Mouse (Mus musculus): ENCODE results near the gene Gm19345. TPM values are rescaled to one million over a fixed set of nuclear protein-coding genes. Genes with fewer than 3 reads are reported as not detected.

Gm19345 gene
- total RNA-seq, 4 experiments from 2014 or later = 1.4 to 2.5 (median 2.0) TPM

DNA sequence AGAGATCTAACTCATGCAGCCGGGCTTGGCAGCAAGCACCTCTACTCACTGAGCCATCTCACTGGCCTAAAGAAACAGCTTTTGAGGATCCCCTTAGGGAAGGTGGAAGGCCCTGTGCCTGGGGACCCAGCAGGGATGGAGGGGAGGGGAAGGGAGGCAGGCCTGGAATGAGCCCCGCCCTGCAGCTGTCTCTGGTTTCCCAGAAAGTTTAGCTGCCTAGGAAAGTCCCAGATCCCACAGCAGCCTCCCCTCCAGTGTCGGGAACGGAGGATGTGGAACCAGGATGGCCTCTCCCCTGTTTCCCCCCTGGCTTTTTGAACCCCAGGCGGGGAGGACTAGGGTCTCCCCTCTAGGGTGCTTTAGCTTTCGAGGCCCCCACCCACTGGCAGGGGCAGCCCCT lies 25.0 kb upstream of the Gm19345 start:
- no peak for DNase-seq (ENCODE audit: low spot score in 2 of 2)

DNA sequence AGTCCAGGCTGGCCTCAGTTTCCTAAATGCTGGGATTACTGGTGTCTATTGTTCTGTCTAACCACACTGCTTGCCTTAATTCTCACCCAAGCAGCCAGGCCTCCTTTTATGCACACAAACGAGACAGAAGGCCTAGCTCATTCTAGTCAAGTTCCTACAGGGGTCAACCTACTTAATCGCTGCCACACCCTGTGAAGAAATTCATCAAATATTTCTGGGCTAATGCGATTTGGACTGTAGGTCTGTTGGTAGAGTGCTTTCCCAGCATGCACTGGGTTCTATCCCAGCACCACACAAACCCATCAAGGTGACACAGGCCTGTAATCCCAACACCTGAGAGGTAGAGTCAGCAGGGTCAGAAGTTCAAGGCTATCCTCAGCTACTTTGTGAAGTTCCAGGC lies 22.1 kb upstream of the Gm19345 start:
- no peak for DNase-seq (ENCODE audit: low spot score in 2 of 2)

DNA sequence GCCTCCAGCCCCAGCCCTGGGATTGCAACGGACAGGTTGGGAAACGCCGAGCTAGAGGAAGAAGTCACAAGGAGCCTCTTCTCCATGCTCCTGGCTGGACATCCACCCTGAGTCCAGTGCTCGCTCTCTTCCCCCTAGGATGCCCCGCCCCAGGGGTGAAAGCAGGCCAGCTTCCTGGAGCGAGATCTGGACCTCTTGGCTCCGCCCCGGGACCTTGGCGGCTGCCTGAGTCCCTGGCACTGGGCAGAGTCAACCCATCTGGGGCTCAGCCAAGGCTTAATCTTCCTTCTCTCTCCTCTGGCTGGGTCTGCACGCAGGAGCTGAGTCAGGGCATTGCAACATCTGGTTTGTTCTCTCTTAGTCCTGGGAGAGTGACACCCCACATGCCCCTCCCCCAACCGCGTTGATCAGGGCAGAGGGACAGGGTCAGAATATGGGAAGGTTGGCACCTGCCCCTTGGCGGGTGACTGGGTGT lies 21.1 kb upstream of the Gm19345 start:
- DNase-seq (ENCODE audit: low spot score in 2 of 2) = no peak

DNA sequence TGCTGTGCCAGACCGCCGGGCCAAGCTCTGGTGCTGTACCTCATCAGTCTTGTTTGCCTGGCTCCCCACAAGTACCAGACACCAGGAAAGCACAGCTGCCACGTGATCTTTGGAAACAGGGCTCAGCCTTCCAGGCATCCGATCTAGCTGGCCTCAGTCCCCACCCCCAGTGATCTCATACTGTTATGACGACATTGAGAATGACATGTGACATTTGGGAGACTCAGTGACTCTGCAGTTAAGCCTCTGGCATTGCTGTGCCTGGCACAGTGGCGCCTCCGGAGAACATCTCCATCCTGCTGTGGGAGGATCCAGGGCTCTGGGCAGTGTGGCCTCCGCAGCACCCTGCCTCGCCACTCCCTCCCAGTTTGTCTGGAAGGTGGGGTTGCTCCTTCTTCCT lies 20.0 kb upstream of the Gm19345 start:
- no peak for DNase-seq (ENCODE audit: low spot score in 2 of 2)

DNA sequence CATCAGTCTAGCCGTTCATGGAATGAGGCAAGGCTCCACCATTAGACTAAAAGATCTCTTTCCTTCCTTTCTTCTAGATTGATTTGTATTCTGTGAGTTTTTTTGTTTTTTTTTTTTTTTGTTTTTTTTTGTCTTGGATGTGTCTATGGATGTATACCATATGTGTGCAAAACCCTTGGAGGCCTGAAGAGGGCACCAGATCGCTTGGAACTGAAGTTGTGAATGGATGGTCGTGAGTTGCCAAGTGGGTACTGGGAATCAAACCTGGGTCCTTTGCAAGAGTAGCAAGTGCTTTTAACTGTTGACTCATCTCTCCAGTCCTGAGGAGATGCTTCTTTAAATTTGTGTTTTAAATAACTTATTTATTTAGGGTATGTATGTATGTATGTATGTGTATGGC lies 17.7 kb upstream of the Gm19345 start:
- no peak for DNase-seq (ENCODE audit: low spot score in 2 of 2)

DNA sequence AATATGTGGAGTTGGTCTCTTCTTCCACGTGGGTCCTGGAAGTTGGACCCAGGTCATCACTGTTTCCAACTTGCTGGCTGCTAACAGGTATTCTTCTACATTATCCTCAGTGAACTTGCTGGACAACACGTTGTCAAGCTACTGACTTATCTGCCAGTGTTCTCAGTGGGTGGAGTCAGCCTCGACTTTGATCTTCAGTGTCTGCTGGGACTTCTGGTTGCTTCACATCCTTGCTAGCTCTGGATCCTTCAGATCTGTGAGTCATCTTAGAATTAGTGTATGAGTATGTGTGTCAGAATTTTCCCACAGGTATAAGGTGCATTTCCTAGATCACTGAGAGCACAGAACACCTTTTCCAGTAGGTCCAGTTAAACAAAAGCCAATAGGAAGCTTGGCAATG lies 15.0 kb upstream of the Gm19345 start:
- DNase-seq (ENCODE audit: low spot score in 2 of 2) = no peak

DNA sequence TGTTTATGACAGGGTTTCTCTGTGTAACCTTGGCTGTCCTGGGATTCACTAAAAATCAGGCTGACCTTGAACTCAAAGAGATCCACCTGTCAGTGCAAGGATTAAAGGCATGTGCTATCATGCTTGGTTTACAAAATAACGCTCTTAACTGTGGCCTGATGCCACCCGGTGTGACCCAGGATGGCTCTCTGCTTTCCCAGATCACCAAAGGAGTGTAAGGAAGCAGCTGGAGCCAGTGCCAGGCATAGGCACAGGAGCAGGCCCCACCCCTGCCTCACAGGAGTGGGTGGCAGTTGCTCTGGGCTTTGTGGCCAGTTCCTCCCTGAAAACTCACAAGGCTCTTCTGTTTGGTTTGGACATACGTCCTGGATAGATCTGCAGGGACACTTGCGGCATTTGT lies 11.4 kb upstream of the Gm19345 start:
- DNase-seq (ENCODE audit: low spot score in 2 of 2) = no peak

DNA sequence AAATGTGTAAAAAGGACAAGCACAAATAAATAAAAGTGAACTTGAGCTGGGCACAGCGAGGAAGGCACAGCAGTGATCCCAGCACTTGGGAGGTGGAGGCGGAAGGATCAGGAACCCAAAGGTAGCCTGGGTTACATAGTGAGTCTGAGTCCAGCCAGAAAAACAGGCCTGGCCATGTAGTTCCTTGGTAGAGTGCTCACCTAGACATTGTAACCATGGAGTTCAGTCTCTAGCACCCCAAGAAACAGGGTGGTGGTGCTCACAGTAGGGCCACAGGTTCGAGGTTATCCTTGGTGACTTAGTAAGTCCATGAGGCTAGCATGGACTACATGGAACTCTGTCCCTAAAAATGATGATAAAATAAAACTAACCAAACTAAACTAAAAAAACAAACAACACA lies 10.9 kb upstream of the Gm19345 start:
- DNase-seq (ENCODE audit: low spot score in 2 of 2) = no peak

DNA sequence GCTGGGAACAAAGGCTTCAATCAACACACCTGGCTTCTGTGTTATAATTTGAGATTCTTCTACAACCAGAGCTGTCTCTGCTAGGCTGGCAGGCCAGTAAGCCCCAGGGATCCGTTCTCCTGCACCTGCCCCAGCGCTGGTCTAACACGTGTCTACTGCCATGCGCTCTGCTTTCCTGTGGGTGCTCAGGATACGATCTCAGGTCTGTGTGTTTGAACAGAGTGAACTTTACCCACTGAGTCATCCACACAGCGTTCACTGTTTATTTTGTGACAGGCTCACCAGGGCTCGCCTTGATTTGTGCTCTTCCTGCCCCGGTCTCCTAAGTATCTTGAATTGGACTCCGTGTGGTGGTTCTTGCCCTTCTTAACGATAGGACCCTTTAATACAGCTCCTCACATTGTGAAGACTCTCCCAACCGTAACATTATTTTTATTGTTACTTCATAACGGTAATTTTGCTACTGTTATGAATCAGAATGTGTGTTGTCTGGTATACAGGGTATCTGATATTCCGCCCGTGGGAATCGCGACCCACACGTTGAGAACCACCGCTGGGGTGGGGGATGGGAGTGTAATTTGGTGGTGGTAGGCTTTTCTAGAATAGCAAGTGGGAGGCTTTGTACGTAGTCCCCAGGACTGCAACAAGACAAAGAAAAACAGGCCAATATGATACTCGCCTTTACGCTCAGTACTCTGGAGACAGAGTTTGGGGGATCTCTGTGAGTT lies 10.0 kb upstream of the Gm19345 start:
- DNase-seq (ENCODE audit: low spot score in 2 of 2) = no peak

DNA sequence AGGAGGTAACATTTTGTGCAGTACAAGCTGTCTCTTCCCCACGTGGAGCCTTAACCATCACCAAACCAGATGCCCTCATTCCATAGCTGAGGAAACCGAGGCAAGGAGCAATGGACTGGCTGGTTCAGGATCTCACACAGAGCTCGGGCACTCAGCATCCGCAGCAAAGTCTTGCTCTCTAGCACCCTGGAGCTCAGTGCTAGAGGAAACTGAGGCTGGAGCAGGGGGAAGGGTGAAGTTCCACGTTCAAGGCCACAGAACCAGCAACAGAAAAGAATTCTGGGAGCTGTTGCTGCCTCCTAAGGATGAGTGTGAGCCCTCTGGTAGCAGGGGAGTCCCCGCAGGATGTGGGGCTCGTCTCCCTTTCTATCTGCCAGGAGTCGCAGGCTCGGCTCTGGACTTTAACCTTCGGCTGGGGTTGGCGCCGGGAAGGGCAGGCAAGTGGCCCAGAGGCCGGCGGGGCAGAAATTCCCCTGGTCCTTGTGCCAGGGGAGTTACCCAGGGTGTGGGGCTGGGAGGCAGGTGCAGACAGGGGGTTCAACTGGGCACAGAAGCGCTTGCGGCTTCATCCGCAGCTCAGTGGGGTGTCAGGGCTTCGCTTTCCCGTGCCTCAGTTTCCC lies 8.8 kb upstream of the Gm19345 start:
- no peak for DNase-seq (ENCODE audit: low spot score in 2 of 2)

DNA sequence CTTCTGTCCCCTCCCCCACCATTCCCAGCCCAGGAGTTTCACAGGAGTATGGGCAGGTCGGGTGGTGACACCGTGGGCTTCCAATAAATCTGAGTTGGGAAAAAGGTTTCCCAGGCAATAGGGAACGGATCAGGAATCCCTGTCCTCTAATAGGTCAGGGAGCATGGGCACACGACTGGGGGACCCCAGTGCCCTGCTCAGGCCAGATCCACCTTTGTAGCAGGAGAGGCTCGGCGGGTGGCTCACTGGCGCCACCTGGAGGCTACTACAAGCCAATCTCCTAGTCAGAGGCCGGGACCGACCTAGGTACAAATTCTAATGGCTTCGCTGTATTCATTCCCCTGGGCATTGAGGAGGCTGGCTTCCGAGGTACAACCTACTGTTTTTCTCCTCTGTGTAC lies 8.2 kb upstream of the Gm19345 start:
- DNase-seq (ENCODE audit: low spot score in 2 of 2) = peak in 1 of 2 experiments; percentile 34

DNA sequence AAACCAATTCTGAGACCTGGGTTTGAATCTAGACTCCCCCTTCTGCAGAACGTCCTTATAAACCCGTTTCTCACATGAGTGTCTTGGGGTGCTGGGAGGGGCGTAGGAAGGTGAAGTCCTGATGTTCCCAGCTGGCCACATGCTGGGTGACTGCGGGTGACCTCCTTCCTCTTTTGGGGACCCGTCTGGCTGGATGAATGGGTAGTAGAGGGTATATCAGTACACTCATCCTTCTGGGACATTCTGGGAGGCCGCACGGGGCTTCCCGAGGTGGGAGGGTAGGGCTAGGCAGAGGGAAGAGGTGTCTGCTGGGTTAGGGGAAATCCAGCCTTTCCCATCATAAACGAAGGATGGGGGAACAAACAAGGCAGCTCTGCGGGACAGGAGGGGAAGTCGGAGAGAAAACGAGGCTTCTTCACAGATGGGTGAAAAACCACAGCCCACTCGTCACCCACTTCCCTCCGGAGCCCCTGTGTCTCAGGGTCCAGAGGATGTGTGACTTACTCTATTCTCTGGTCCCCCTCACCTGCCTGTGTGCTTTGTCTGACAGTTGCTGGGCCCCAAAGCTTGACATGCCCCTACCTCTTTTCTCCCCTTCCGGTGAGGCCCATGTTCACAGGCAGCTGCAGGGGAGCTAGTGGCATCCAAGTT lies 7.2 kb upstream of the Gm19345 start:
- no peak for DNase-seq (ENCODE audit: low spot score in 2 of 2)

DNA sequence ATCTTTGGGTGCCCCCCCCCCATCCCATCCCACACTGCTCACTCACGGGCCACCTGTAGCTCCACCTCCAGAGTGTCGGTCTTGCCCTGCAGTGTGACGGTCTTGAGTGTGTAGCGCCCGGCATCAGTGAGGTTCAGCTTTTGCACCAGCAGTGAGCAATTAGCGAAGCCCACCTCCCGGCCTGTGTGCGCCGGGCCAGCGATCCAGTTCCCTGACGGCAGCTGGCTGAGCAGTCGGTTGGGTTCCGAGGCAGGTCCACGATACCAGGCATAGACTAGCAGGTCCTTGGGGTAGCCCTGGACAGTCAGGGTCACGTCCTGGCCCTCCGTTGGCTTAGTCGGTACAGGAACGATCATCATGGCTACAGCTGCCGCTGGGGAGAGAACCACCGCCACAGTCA lies 1.7 kb downstream of the Gm19345 start:
- no peak for DNase-seq (ENCODE audit: low spot score in 2 of 2)

DNA sequence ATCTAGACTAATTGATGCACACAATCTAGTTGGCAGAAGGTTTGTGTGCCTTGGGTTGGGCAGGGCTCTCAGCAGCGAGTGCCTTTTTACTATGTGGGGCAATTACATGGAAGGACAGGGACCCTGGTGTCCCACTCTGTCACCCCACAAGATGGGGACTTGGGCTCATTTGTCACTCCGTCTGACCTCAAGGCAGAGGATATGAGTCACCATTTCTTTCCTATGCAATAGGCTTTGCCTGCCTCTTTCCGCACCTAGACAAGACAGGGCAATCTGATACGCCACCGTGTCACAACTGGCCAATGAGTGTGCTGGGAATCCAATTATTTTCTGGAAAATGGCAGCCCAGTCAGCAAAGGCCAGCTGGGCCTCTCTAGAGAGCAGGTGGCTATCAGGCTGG lies 3.9 kb downstream of the Gm19345 start:
- DNase-seq (ENCODE audit: low spot score in 2 of 2) = no peak

DNA sequence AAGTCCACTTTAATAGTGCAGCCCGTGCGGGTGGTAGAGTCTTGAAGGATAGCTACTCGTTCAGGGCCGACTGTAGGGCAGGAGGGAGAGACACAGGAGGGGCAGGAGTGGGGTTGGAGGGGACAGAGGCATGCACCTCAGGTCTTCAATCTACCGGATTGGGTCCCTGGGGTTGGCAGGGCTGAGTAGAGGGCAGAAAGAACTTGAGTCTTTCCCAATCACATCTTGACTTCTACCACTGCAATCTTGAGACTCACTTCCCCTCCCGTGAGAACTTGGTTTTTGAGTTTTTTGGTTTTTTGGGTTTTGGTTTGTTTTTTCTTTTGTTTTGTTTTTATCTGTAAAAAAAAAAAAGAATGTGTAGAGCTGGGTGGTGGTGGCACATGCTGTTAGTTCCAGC lies 4.5 kb downstream of the Gm19345 start:
- no peak for DNase-seq (ENCODE audit: low spot score in 2 of 2)

DNA sequence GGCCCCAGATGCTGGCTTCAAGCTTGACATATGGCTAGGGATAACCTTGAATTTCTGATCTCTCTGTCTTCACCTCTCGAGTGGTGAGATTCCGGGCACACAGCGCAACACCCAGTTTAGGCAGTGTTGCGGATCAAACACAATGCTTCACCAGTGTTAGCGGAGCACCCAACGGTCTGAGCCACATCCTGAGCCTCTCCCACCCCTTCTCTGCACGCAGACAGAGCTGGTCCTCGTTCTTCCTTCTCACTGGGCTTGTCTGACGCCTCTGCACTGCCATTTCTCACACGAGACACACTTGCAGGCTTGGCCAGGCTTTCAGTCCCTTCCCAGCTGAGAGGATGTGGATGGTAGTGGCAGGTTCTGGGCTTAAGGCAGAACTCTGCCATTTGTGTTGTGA lies 7.9 kb downstream of the Gm19345 start:
- DNase-seq (ENCODE audit: low spot score in 2 of 2) = no peak

DNA sequence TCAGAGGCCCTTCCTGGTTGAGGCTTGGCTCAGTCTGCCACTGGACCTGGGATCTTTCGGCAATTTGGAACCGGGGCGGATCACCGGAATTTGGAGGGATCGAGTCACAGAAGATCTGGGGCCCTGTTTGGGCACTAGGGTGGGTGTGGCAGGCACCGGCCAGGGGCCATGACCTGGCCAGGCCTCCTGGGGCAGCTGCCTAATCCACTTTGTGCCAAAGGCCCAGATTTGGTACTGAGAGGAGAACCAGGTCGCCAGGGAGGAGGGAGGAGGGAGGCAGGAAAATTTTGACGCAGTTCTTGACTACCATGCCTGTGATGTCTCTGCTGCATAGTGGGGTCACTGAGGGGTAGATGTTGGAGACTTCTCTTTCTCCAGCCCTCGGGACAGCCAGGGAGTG lies 9.4 kb downstream of the Gm19345 start, which contains the start of gene Ceacam16:
Ceacam16 (minus strand) TSS at position 101 of the 400 bp plus-strand sequence.
- no peak for DNase-seq (ENCODE audit: low spot score in 2 of 2)

DNA sequence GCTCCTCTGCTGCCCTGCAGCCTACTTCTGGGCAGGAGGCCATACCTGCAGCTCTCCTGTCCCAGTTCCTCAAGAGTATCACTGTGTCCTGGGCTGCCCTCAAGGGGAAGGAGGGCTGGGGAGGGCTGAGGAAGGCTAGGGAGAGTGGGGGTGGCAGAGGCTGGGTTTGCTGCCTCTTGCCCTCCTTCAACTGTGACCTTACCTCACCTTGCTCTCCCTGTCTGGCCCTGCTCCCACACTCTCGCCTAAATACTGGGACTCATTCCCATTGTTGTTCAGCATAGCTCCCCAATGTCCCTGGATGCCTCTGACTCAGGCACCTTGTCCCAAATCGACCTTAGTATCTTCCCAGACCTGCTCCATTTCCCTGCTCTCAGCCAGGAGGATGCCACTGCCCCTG lies 12.4 kb downstream of the Gm19345 start:
- DNase-seq (ENCODE audit: low spot score in 2 of 2) = no peak

DNA sequence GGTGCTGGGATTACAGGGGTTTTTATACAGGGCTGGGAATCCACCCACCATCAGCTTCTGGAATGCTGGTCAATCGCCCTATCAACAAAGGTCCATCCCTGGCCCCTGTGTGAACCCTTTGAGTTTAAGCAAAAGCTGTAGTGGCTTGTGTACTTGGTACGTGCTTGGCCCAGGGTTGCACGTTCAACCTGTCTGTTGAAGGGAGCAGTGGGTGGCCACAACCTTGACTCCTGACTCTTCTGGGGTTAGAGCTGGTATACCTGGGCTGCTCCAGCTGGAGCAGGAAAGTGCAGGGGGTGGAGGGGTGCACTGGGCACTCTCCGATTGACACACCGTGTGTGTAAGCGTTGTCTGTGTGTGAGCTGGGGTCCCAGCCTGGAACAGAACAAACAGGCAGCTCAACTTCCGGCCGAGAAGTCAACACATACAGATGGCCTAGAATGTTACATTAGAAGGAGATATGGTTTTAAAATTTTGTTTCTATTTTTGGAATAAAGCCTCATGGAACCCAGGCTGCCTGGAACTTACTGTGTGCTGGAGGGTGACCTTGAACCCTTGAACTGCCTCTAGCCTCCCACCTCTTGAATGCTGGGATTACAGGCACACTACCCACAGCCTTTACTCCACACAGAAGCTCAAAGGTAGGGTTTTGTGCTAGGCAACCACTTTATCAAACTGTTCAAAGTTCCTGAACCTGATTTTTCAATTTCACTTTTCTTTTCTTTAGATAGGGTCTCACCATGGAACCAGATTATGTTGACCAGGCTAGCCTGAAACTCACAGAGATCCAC lies 13.6 kb downstream of the Gm19345 start:
- no peak for DNase-seq (ENCODE audit: low spot score in 2 of 2)

DNA sequence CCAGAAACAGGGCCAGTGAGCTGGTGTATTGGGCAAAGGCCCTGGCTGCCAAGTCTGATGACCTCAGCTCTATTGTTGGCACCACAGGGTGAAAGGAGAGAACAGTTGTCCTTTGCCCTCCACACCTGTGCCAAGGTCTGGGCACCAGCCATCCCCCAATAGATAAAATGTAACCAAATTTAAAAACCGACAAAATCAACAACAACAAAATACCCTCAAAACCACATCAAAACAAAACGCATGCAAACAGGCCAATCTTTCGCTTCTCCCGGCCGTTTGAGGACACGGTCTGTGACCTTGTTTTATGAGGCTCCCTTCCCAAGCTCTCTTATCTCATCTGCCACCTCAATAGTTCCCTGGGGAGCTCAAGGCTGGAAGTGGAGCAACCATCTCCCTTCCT lies 14.7 kb downstream of the Gm19345 start:
- DNase-seq (ENCODE audit: low spot score in 2 of 2) = no peak

DNA sequence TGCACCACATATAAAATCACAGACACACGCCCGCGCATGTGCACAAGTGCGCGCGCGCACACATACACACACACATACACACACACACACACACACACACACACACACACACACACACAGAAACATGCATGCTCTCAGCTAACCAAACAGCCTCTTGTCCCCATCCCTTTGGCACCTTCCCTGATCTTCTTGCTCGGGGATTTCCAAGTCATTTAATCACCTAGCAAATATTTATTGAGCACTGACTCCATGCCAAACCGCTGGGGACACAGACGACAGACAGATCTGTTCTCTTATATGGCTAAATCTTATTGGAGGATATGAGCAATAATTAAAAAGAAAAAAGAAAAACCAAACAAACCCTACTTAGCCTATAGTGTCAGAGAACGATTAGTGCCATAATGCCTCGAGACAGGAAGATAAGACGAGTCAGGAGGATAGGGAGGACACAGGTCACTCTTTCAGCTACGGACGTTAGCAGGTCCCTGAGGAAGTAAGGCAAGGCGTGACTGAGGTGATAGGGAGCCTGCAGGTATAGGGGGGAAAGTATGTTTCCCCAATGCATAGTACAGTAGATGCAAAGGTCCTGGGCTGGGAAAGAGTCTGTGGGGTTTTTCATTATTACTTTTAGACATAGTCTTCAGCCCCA lies 16.1 kb downstream of the Gm19345 start:
- DNase-seq (ENCODE audit: low spot score in 2 of 2) = no peak

All from left cerebral cortex, adult 8-10 months (tissue).